Mouse (Mus musculus): ENCODE data around the gene Evx2. TPM values are rescaled to one million over a fixed set of nuclear protein-coding genes. Genes with fewer than 3 reads are reported as not detected.

The Evx2 gene
- total and polyA plus RNA-seq, 2 experiments from 2014 or later: not detected

- 4% methylated on average over 64 of the region's 69 CpGs for WGBS
- H3K27me3 ChIP-seq (ENCODE audit: insufficient read depth, low read length): peaks cover 61% of the 10 kb centered on the region
These were observed 3.3 kb downstream of the Evx2 start for GRCm38 (mm10) chr2:74655821-74656631.

GRCm38 (mm10) chr2:74655420-74655781 lies 4.0 kb downstream of the Evx2 start:
- peak; percentile 33 for TF ChIP-seq CTCF (IDR thresholded peaks at IDR 0.05; ENCODE audit: low read depth)
- H3K9ac ChIP-seq: no peak overlapping the region
- peak; percentile 16; the same call in 1 of the 2 replicates for ATAC-seq

More at GRCm38 (mm10) chr2:74655821-74656631, 3.3 kb downstream of the Evx2 start:
- no peaks in the 10 kb centered on the region for H3K36me3 ChIP-seq (ENCODE audit: insufficient read depth)
- H3K9ac ChIP-seq: no peak overlapping the region
- peak overlapping the region; percentile 21 for H3K4me3 ChIP-seq (ENCODE audit: low read depth, low read length)
- H3K9me3 ChIP-seq (ENCODE audit: low read length): no peaks in the 10 kb centered on the region
- no peak overlapping the region for H3K27ac ChIP-seq (ENCODE audit: low read depth, low read length)
- TF ChIP-seq CTCF (IDR thresholded peaks at IDR 0.05; ENCODE audit: low read depth): no peak
- peak overlapping the region; percentile 37 for H3K4me2 ChIP-seq (ENCODE audit: low read depth)
- ATAC-seq (peak; percentile 63), DNase-seq (peak; percentile 52)
- no peaks in the 10 kb centered on the region for H3K4me1 ChIP-seq (ENCODE audit: insufficient read depth)

GRCm38 (mm10) chr2:74654743-74655419 lies 4.5 kb downstream of the Evx2 start:
- 5% methylated on average over 20 of the region's 20 CpGs for WGBS
- ATAC-seq (no peak), DNase-seq (no peak)
- H3K4me1 ChIP-seq (ENCODE audit: insufficient read depth): no peaks in the 10 kb centered on the region
- H3K9me3 ChIP-seq (ENCODE audit: low read length): no peaks in the 10 kb centered on the region
- H3K27me3 ChIP-seq (ENCODE audit: insufficient read depth, low read length): peaks cover 61% of the 10 kb centered on the region
- no peak for TF ChIP-seq CTCF (IDR thresholded peaks at IDR 0.05; ENCODE audit: low read depth)
- H3K36me3 ChIP-seq (ENCODE audit: insufficient read depth): no peaks in the 10 kb centered on the region
- no peak overlapping the region for H3K27ac ChIP-seq (ENCODE audit: low read depth, low read length)
- H3K9ac ChIP-seq: no peak overlapping the region
- no peak overlapping the region for H3K4me3 ChIP-seq (ENCODE audit: low read depth, low read length)
- no peak overlapping the region for H3K4me2 ChIP-seq (ENCODE audit: low read depth)

More at GRCm38 (mm10) chr2:74655420-74655781, 4.0 kb downstream of the Evx2 start:
- Histone ChIP-seq H3K27ac (ENCODE audit: low read depth, low read length) (no peak overlapping the region), H3K9me3 (ENCODE audit: low read length) (no peaks in the 10 kb centered on the region), H3K4me3 (ENCODE audit: low read depth, low read length) (peak overlapping the region; percentile 21), H3K4me2 (ENCODE audit: low read depth) (peak overlapping the region; percentile 37), H3K36me3 (ENCODE audit: insufficient read depth) (no peaks in the 10 kb centered on the region), H3K27me3 (ENCODE audit: insufficient read depth, low read length) (peaks cover 61% of the 10 kb centered on the region), H3K4me1 (ENCODE audit: insufficient read depth) (no peaks in the 10 kb centered on the region)
- peak; percentile 2 for DNase-seq
- WGBS: 2% methylated on average over 32 of the region's 47 CpGs

- no peaks in the 10 kb centered on the region for H3K4me1 ChIP-seq (ENCODE audit: insufficient read depth)
- peaks cover 66% of the 10 kb centered on the region for H3K27me3 ChIP-seq (ENCODE audit: insufficient read depth, low read length)
- no peaks in the 10 kb centered on the region for H3K36me3 ChIP-seq (ENCODE audit: insufficient read depth)
- TF ChIP-seq CTCF (IDR thresholded peaks at IDR 0.05; ENCODE audit: low read depth): no peak
- 11% methylated on average over 17 of the region's 17 CpGs for WGBS
- no peak for ATAC-seq
- no peak overlapping the region for H3K4me3 ChIP-seq (ENCODE audit: low read depth, low read length)
- H3K9me3 ChIP-seq (ENCODE audit: low read length): no peaks in the 10 kb centered on the region
- H3K4me2 ChIP-seq (ENCODE audit: low read depth): no peak overlapping the region
- no peak overlapping the region for H3K9ac ChIP-seq
- H3K27ac ChIP-seq (ENCODE audit: low read depth, low read length): no peak overlapping the region
- DNase-seq: peak; percentile 48
These were observed 5.4 kb downstream of the Evx2 start for GRCm38 (mm10) chr2:74653781-74654535.

- Histone ChIP-seq H3K27me3 (ENCODE audit: insufficient read depth, low read length) (peaks cover 67% of the 10 kb centered on the region), H3K4me2 (ENCODE audit: low read depth) (no peak overlapping the region), H3K4me3 (ENCODE audit: low read depth, low read length) (no peak overlapping the region), H3K4me1 (ENCODE audit: insufficient read depth) (no peaks in the 10 kb centered on the region), H3K27ac (ENCODE audit: low read depth, low read length) (no peak overlapping the region), H3K9ac (no peak overlapping the region), H3K9me3 (ENCODE audit: low read length) (no peaks in the 10 kb centered on the region), H3K36me3 (ENCODE audit: insufficient read depth) (no peaks in the 10 kb centered on the region)
- ATAC-seq: no peak
- TF ChIP-seq CTCF (IDR thresholded peaks at IDR 0.05; ENCODE audit: low read depth): no peak
- WGBS: 49% methylated on average over 2 of the region's 2 CpGs
- peak; percentile 57 for DNase-seq
These were observed 6.4 kb downstream of the Evx2 start for GRCm38 (mm10) chr2:74652996-74653340.

- no peak overlapping the region for H3K9ac ChIP-seq
- H3K27ac ChIP-seq (ENCODE audit: low read depth, low read length): no peak overlapping the region
- TF ChIP-seq CTCF (IDR thresholded peaks at IDR 0.05; ENCODE audit: low read depth): no peak
- WGBS: 18% methylated on average over 7 of the region's 7 CpGs
- no peaks in the 10 kb centered on the region for H3K36me3 ChIP-seq (ENCODE audit: insufficient read depth)
- H3K4me2 ChIP-seq (ENCODE audit: low read depth): no peak overlapping the region
- H3K4me1 ChIP-seq (ENCODE audit: insufficient read depth): no peaks in the 10 kb centered on the region
- H3K27me3 ChIP-seq (ENCODE audit: insufficient read depth, low read length): peaks cover 85% of the 10 kb centered on the region
- no peaks in the 10 kb centered on the region for H3K9me3 ChIP-seq (ENCODE audit: low read length)
- DNase-seq (no peak), ATAC-seq (no peak)
- no peak overlapping the region for H3K4me3 ChIP-seq (ENCODE audit: low read depth, low read length)
These were observed 12.1 kb downstream of the Evx2 start for GRCm38 (mm10) chr2:74647082-74647864.

Measured in forebrain, postnatal 0 days (tissue).